Mouse (Mus musculus): ENCODE measurements around the gene Stat1.
A peak's percentile ranks its signal among the peaks of the same experiment; 100 is the strongest.

Gene Stat1

GRCm38 (mm10) chr1:52118860-52119591 is at the start of gene Stat1:
Gene Stat1 (plus strand): TSS chr1:52119440.
- peak; percentile 82 to 84 for DNase-seq

DNA sequence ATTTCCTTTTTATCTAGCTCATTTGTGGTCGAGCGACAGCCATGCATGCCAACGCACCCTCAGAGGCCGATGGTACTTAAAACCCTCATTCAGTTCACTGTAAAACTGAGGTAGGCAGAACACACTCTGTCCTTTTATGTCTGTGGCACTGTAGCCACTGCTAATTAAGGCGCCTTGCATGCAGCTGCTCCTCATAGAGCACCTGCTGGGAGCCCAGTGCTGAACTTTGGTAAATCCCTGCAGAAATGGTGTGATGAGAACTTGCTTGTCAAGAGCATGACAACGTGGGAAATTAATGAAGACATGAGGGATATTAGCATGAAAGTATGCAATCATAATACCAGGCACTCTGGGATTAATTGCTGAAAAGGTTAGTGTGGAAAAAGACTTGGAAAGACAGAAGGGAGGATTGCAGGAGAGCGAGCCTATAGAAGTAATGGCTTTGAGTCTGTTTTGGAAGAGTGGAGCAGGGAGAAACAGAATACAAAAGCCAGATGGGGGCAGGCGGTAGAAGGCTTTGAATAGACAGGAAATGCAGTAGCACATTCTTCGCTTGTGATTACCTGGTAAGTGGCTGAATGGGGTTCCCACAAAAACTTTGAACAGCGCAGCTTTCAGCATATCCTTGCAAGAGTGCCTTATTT is 39.4 kb upstream of the Stat1 start:
- no peak for DNase-seq

DNA sequence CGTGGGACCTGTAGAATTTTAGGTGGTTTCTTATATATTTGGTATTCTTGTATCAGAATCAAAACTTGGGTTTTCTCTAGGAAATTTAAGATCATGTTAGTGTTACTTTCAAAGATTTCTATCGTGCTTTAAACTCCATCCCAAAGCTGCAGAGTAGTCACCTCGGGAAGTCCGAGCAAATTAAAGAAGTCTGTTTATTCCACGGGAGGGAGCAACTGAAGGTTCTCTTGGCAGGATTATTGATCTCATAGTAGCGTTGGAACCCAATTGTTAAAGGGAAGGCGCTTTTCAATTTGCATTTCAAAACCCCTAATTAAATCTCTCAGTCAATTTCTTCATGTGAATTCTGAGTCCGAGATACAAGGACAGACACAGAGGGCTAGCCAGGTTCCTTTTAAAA is 38.9 kb upstream of the Stat1 start:
- no peak for DNase-seq

DNA sequence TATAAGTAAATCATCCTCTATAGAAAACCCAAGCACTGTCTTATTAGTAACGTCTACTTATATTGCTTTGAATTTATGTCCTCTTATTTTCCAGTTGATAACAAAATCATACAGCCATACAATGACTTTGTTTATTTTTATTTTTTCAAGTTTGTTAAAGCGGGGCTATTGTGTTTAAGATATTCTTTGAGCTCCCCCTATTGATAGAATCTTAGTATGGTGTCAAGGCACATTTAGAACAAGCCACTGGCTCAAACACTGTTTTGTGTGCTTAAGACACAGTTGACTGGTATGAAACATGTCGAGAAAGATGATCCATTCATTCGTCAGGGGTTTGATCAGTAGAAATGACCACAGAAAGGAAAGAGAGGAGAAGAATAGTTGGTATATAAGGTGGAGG is 33.0 kb upstream of the Stat1 start:
- no peak for DNase-seq

- DNase-seq, result no peak
Observed at GRCm38 (mm10) chr1:52087128-52087527, 32.1 kb upstream of the Stat1 start.

DNA sequence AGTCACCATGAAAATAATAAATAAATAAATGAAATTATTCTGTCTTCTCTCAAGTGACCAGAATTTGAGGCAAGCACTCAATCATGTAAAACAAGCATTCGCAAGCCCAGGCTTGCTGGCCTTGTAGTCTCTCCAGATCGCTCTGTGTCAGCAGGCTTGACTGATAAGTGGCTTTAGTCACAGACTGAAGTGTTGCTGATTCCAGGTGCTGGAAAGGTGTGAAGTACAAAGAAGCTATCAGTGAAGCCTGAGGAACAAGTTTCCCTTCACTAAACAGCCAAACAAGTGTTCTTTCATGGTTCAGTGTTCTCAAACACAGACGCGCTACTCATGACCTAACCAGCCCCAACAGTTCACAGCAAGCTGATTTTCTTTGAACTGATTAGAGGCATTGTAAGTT is 30.6 kb upstream of the Stat1 start:
- no peak for DNase-seq

- peak; percentile 22 to 34 for DNase-seq
Observed at GRCm38 (mm10) chr1:52098618-52099232, 20.5 kb upstream of the Stat1 start.

DNA sequence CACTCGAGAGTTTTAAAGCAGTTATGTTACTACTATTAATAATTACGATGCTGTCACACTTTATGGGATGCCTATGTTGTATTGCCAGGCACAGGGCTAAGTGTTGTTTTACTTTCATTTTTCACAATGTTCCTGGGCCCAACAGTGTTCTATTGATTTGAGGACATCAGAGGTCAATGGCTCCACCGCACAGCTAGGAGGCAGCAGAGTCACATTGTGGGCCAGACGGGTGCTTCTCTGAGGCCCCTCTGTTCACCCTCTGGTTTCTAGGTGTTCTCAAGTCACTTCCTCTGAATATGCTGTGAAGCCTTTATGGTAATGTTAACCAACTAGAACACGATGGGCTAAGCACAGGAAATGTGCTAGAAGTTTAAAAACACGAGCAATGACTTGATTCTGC is 18.7 kb upstream of the Stat1 start:
- DNase-seq, result no peak

GRCm38 (mm10) chr1:52102795-52103194 is 16.4 kb upstream of the Stat1 start:
- no peak for DNase-seq

DNA sequence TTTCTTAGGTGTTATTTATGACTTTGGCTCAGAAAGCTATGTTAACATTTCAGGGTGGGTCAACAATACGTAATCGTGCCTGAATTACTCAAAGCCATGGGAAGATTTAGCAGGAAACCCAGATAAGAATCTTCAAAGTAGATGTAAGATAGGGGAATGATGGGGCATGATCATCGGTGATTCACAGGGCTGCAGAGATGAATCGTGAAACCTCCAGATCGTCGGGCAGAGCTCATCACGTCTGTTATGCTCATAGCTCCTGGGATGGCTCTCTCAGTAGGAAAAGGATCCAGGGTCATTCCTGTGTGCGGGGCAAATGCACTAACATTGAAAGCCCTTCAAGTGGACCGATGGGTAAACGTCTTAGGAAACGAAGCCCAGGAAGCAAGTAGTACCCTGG is 12.0 kb upstream of the Stat1 start:
- no peak for DNase-seq

DNA sequence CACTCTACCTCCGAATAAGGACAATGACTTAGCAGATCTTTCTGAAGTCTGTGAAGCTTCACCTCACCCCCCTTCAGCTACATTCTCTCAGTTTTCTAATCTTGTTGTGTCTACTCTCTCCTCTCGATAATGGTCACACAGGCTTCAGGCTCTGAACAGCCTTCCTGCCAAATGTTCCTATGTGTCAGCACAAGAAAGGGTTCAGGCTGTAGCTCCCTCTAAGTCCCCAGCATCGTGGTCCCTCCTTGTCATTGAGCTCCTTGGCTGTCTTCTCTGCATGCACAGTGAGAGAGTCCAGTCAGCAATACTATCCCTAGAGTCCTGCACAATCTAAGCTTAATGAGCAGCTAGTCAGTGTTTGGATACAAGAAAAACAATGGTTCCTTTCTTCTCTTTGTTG is 8.0 kb upstream of the Stat1 start:
- no peak for DNase-seq

DNA sequence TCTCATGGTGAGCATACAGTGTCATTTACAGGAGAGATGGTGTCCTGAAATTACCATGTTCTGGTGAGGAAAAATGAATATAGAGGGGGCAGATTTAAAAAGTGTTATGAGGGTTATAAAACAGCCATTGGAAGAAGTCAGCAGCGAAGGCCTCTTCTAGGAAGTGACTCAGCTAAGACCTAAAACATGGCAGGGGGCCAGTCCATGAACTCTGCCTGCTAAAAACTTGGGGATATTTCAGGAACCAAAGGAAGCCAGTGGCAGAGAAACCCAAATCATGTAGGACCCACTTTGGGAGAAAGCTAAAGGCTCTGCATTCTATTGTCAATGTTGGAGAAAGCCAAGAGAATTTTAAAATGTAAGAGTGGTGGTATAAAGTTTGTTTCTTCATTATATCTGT is 6.9 kb upstream of the Stat1 start:
- DNase-seq, result no peak

GRCm38 (mm10) chr1:52113067-52113665 is 6.1 kb upstream of the Stat1 start:
- DNase-seq, result no peak

DNA sequence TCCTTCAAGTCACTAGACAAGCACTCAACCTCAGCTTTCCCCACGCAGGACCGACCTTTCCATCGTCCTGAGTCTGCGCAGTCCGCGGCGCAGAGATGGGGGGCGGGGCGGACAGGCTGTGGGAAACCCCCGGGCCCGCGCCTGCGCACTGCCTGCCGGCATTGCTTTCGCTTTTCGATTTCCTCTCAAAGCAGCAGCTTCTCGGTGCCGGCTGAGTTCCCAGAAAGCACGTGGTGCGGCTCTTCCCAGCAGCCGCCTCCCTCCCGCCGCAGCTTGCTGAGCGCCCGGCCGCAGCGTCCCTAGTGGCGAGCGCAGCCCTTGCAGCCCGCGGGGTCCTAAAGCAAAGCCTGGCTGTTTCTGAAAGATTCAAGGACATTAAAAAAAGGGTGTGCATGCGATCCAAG is 5.6 kb upstream of the Stat1 start:
- DNase-seq, result peak; percentile 97

DNA sequence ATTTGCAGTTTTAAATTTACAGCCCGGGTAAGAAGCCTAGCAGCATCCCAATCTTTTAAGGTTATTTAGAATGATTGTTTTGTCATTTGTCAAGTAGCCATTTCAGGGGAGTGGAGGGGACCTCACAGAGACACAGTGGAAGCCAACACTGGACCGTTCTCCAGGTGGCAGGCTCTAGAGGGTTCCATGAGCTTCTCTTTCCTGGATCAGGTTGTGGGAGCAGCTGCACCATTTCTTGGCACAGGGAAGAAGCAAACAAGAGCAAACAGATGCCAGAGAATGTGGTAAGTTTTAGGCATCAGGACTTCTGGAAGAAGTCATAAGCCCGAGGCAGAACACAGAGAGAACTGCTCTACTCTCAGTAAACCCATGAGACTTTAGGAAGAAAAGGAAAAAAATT is 2.8 kb upstream of the Stat1 start:
- DNase-seq, result no peak

DNA sequence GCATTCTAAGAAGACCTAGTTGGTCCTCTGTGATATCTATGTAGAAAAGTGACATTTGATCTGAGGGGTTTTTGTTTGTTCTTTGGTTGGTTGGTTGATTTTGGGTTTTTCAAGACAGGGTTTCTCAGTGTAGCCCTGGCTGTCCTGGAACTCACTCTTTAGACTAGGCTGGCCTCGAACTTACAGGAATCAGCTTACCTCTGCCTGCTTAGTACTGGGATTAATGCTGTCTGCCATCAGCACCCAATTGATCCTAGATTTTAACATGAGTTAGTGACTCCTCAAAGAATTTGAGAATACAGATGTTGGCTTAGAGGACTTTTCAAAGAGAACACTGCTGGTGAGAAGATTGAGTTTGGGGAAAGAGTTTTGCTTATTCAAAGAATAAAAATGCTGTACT is 1.5 kb upstream of the Stat1 start:
- no peak for DNase-seq

DNA sequence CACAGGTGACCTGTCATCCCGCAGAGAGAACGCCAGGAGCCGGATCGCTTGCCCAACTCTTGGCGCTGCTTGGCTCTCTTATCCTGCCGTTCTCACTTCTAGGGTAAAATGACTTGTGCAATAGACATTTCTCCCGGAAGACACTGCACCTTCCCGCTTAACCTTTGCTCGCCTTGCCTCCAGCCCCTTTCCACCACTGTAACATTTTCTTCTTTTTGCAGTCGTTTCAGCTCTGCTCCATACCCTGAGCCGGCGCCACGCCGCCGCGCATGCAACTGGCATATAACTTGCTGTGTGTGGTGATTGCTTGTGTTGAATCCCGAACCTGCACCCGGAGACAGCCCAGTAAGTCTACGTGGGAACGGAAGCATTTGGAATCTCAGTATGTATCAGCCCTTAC is 451 bp downstream of the Stat1 start:
- no peak for DNase-seq

DNA sequence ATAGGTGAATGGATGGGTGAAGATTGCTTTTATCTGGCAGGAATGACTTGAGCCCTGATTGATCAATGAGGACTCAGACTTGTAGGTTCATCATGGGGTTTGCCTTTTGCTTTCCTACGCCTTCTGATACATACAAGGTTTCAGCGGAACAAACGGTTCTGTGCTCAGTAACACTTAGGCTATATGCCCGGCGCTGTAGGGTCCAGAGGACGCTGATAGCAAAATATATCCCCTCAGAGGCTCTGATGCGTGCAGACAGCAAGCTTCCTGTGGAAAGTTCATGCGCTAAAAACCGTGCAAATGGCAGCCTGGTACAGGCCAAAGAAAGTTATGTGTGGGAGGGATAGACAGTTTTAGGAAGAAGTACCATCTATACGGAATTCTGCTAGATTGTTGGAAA is 951 bp downstream of the Stat1 start:
- no peak for DNase-seq

DNA sequence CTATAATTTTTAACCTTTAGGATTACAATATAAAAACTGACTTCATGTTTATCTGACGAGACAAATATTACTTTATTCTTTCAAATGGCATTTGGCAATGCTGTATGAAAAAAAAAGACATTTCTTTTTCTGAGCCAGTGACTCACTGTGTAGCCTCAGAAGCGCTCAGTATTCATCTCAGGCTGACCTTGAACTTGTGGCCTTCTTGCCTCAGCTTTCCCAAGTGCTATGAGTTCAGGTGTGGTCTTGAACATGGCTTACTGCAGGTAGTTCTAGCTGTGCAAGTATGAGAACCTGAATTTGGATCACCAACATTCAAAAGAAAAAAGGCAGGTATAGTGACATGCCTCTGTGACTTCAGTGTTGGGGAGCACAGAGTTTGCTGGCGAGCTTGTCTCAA is 1.8 kb downstream of the Stat1 start:
- no peak for DNase-seq

GRCm38 (mm10) chr1:52124818-52125217 is 5.6 kb downstream of the Stat1 start:
- no peak for DNase-seq

DNA sequence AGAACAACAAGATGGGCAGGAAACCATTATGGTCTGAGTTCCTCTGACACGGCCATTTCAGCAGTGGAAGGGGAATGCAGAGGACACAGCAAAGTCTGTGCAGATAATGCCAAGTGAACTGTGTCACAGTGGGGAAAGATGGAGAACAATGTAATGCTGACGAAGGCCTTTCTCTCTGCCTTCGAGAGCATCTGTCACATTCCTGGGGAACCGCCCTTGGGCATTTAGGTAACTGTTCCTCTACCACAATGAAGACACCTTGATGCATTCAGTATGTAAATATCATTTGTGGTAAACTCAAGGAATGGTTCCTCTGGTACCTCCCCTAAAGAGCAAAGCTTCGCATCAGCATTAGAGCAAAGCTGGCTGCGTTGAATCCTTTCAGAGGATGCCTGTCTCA is 8.1 kb downstream of the Stat1 start:
- DNase-seq, result no peak

DNA sequence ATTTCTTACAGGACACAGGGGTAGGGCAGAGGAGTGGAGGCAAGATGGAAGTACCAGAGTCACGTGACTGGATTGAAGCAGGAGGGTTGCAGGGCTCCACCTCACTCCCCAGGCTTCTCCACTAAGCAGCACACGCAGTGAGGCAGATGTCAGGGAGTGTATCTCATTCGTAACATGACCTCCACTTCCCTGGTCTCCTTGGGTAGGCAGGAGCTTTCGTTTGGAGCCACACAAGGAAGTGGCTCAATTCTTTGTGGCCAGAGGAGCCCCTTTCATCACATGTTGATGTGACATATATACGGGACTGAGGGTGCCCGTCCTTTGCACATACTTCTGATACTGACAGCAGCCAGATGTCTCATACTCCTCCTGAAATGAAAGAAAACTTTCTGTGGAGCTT is 10.6 kb downstream of the Stat1 start:
- no peak for DNase-seq

DNA sequence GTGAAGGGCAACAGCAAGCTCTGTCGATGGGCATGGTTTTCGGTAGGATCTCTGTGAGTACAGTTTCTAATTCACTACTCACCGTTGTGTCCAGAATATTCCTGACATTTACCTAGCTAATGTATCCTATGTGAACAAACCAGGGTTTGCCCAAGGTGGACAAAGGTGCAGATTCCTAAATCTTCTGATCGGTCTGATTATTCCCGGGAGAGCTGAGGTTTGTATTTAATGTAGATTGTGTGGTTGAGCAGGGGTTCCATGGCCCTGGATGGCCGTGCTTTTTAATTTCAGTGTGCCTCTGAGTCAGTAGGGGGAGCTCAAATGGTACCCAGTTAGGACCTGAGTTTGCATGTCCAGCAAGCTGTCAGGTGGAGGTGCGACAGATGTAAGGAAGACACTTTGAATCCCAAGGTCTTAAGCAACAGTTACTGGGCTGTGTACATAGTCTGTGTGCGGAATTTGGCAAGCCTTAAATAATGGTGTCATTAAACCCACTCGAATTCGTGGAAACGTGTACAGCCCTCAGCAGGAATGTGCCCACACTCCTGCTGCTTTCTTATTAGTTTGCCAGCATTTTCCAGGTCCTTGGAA is 12.6 kb downstream of the Stat1 start:
- DNase-seq, result no peak

GRCm38 (mm10) chr1:52133254-52133653 is 14.0 kb downstream of the Stat1 start:
- no peak for DNase-seq

Measured in kidney, adult 8-10 months (tissue).